In the genomic region with DNA sequence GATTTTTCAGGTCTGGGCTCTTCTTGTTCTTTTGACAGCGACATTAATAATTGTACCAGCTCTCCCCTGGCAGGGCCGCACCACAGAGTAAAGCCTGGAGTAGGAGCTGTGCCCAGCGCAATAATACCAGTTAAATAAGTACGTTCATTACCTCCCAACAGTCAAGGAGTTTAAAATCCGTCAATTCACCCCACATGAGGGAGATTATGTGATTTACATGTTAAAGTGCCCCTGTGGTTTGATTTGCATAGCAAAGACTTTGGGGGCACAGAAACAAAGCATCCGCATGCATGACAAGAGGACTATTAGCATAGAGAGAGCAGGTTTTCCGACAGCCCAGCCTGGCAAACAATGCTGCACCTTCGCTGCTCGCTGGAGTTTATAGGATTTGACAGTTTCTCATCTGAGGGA, we compare ENCODE assay signal across 11 mouse cellular contexts.
DNase-seq lines count a peak whose midpoint lies in the region; ATAC-seq lines count a peak whose summit lies in the region.
"Had no signal": no experiment of that assay in that cellular context is flagged by ENCODE, and none has a peak within 500 bp of the region (broad histone marks: within the 10 kb centered on the region; RNA-seq: fewer than 3 reads in every experiment).

No protein-coding gene starts in this region.

- H3K4me3 ChIP-seq in limb, embryonic 12.5 days (replicated peaks) = no peak overlapping the region
- no peak overlapping the region for H3K4me3 ChIP-seq in limb, embryonic 10.5 days
- 0 out of 2 replicates have a peak overlapping the region, but pooled peaks have one; percentile 1 for H3K4me3 ChIP-seq in hindbrain, embryonic 14.5 days (replicated peaks; ENCODE audit: low read length)
- H3K4me3 ChIP-seq in neural tube, embryonic 14.5 days (ENCODE audit: low read depth, low read length) = peak overlapping the region; percentile 9; the same call in 1 of the 2 replicates

- H3K4me2 ChIP-seq in limb, embryonic 12.5 days = peak overlapping the region; percentile 27
- H3K4me2 ChIP-seq in hindbrain, embryonic 14.5 days (replicated peaks) = peak overlapping the region; percentile 41
- peak overlapping the region; percentile 42 for H3K4me2 ChIP-seq in neural tube, embryonic 14.5 days (ENCODE audit: low read depth, low read length)

- ATAC-seq in limb, embryonic 12.5 days (ENCODE audit: insufficient number of reproducible peaks, insufficient read depth, low FRiP score, low TSS enrichment, low read depth) = no peak
- peak; percentile 85 for ATAC-seq in hindbrain, embryonic 14.5 days (ENCODE audit: low FRiP score)
- peak; percentile 83 for ATAC-seq in neural tube, embryonic 14.5 days (ENCODE audit: low read depth)
- ATAC-seq in granulocyte monocyte progenitor cell, adult 5-6 weeks (replicated peaks; ENCODE audit: poor library complexity, severe bottlenecking) = no peak

- no peaks in the 10 kb centered on the region for H3K36me3 ChIP-seq in limb, embryonic 12.5 days
- no peaks in the 10 kb centered on the region for H3K36me3 ChIP-seq in limb, embryonic 10.5 days
- H3K36me3 ChIP-seq in hindbrain, embryonic 14.5 days (replicated peaks; ENCODE audit: control insufficient read depth, insufficient read depth) = no peaks in the 10 kb centered on the region
- H3K36me3 ChIP-seq in neural tube, embryonic 14.5 days (ENCODE audit: control insufficient read depth, insufficient read depth, low read length) = no peaks in the 10 kb centered on the region

- peaks cover 26% of the 10 kb centered on the region for H3K27me3 ChIP-seq in limb, embryonic 12.5 days
- H3K27me3 ChIP-seq in limb, embryonic 10.5 days (ENCODE audit: low read depth, poor library complexity, severe bottlenecking) = peaks cover 26% of the 10 kb centered on the region
- no peaks in the 10 kb centered on the region for H3K27me3 ChIP-seq in hindbrain, embryonic 14.5 days (ENCODE audit: control insufficient read depth, insufficient read depth, low read length)
- no peaks in the 10 kb centered on the region for H3K27me3 ChIP-seq in neural tube, embryonic 14.5 days (ENCODE audit: control insufficient read depth, insufficient read depth, low read length)

- intact Hi-C loops in left cerebral cortex, postnatal 14 days (cut with DNase I) = no loop called here

- DNase-seq in cerebellum, postnatal 14 days = peak; percentile 38 to 46
- no peak for DNase-seq in cerebellum, postnatal 36 days
- no peak for DNase-seq in limb, embryonic 10.5 days (ENCODE audit: low spot score)
- DNase-seq in hindbrain, embryonic 14.5 days (ENCODE audit: low spot score) = peak; percentile 68
- DNase-seq in left cerebral cortex, postnatal 14 days (ENCODE audit: low spot score in 2 of 2) = no peak
- DNase-seq: cerebellum, adult 9-11 months; gastrocnemius, postnatal 25 days; lung, adult 18-20 months had no signal

- WGBS in limb, embryonic 12.5 days = 12% methylated on average over 9 of the region's 9 CpGs
- 15% methylated on average over 9 of the region's 9 CpGs for WGBS in limb, embryonic 10.5 days
- 2% methylated on average over 9 of the region's 9 CpGs for WGBS in hindbrain, embryonic 14.5 days
- WGBS in neural tube, embryonic 14.5 days = 5% methylated on average over 9 of the region's 9 CpGs

- H3K9me3 ChIP-seq in limb, embryonic 12.5 days = no peaks in the 10 kb centered on the region
- no peaks in the 10 kb centered on the region for H3K9me3 ChIP-seq in limb, embryonic 10.5 days (replicated peaks)
- no peaks in the 10 kb centered on the region for H3K9me3 ChIP-seq in hindbrain, embryonic 14.5 days (ENCODE audit: control insufficient read depth, low read length)
- H3K9me3 ChIP-seq in neural tube, embryonic 14.5 days (ENCODE audit: control insufficient read depth, low read length) = no peaks in the 10 kb centered on the region

- no peak overlapping the region for H3K9ac ChIP-seq in limb, embryonic 12.5 days (replicated peaks)
- H3K9ac ChIP-seq in hindbrain, embryonic 14.5 days = peak overlapping the region; percentile 37
- no peak overlapping the region; the same call in 1 of the 2 replicates for H3K9ac ChIP-seq in neural tube, embryonic 14.5 days (replicated peaks; ENCODE audit: low read depth, low read length)

- no peak overlapping the region for H3K27ac ChIP-seq in limb, embryonic 12.5 days
- H3K27ac ChIP-seq in limb, embryonic 10.5 days = no peak overlapping the region
- peak overlapping the region; percentile 64 for H3K27ac ChIP-seq in hindbrain, embryonic 14.5 days
- no peak overlapping the region for H3K27ac ChIP-seq in neural tube, embryonic 14.5 days (ENCODE audit: low read depth, low read length)

- H3K4me1 ChIP-seq in limb, embryonic 12.5 days (replicated peaks) = no peaks in the 10 kb centered on the region
- no peaks in the 10 kb centered on the region for H3K4me1 ChIP-seq in limb, embryonic 10.5 days
- 0 out of 2 replicates have a peak, but pooled peaks cover 5% of the 10 kb centered on the region for H3K4me1 ChIP-seq in hindbrain, embryonic 14.5 days (replicated peaks; ENCODE audit: control insufficient read depth, insufficient read depth, low read length)
- 0 out of 2 replicates have a peak, but pooled peaks cover 6% of the 10 kb centered on the region for H3K4me1 ChIP-seq in neural tube, embryonic 14.5 days (ENCODE audit: control insufficient read depth, insufficient read depth, low read length)

Comparison
In these comparisons a context has a peak if more than half of its experiments do, and no peak if none do; other contexts are left out.
1. DNase-seq: peak in cerebellum, postnatal 14 days (2 of 2) and hindbrain, embryonic 14.5 days (single experiment); none in cerebellum, postnatal 36 days (0 of 2), limb, embryonic 10.5 days (single experiment) and left cerebral cortex, postnatal 14 days (0 of 2).
2. ATAC-seq: peak in hindbrain, embryonic 14.5 days (single experiment) and neural tube, embryonic 14.5 days (single experiment); none in limb, embryonic 12.5 days (single experiment) and granulocyte monocyte progenitor cell, adult 5-6 weeks (single experiment).
3. H3K4me3 ChIP-seq: peak in hindbrain, embryonic 14.5 days (single experiment) and neural tube, embryonic 14.5 days (single experiment); none in limb, embryonic 12.5 days (single experiment) and limb, embryonic 10.5 days (single experiment).
4. Peak in every context shown above with its lines, with median percentiles within 50 percentile points of each other: H3K4me2 ChIP-seq.